Mouse (Mus musculus): ENCODE results near the gene Slc15a1. TPM values are rescaled to one million over a fixed set of nuclear protein-coding genes. Genes with fewer than 3 reads are reported as not detected.

The Slc15a1 gene
- polyA plus RNA-seq, 1 experiment from 2014 or later: not detected

DNA sequence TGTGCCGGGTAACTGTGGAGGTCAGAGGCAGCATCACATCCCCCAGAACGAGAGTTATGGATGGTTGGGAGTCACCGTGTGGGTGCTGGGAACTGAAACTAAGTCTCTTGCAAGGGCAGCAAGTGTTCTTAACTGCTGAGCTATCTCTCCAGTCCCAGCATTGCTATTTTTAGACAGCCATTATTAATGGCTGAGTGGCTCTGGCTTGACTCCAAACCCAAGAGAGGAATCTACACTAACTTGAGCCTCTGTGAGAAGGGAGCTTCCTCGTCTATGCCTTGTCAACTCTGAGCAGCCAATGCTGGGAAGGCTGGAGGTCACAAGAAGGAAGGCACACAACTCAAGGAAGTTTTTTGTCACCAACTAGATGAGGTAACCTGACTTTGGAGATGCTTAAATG is 16.7 kb upstream of the Slc15a1 start:
- Histone ChIP-seq H3K9me3 (replicated peaks) (no peaks in the 10 kb centered on the region), H3K4me1 (0 out of 2 replicates have a peak, but pooled peaks cover 5% of the 10 kb centered on the region), H3K36me3 (no peaks in the 10 kb centered on the region), H3K27me3 (replicated peaks) (no peaks in the 10 kb centered on the region), H3K27ac (replicated peaks) (no peak overlapping the region), H3K4me3 (replicated peaks) (no peak overlapping the region), H3K4me2 (no peak overlapping the region), H3K9ac (replicated peaks) (no peak overlapping the region)
- WGBS: 76% methylated on average over 4 of the region's 4 CpGs
- no peak for ATAC-seq (ENCODE audit: low FRiP score)

DNA sequence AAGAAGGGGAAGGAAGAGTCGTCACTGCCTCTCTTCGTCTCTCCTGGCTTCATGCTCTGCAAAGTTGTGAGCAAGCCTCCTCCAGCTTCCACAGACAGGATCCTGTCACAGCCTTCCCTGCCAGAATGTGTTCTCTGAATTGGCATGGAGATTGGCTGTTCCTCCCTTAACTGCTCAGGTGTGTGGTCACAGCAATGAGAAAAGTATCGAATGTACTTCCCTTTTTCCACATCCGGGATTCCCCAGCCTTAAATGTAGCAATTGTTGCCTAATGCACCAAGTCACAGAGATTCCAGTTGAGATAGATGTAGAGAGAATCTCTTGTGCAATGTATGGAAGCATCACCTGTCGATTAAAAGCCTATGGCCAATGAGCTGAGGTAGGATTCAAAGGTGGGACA is 11.8 kb upstream of the Slc15a1 start:
- WGBS: 87% methylated on average over 5 of the region's 5 CpGs
- Histone ChIP-seq H3K36me3 (no peaks in the 10 kb centered on the region), H3K9ac (replicated peaks) (no peak overlapping the region), H3K9me3 (replicated peaks) (no peaks in the 10 kb centered on the region), H3K27ac (replicated peaks) (no peak overlapping the region), H3K4me3 (replicated peaks) (no peak overlapping the region), H3K4me2 (no peak overlapping the region), H3K4me1 (0 out of 2 replicates have a peak, but pooled peaks cover 5% of the 10 kb centered on the region), H3K27me3 (replicated peaks) (no peaks in the 10 kb centered on the region)
- ATAC-seq (ENCODE audit: low FRiP score): no peak

- no peak overlapping the region for H3K4me3 ChIP-seq (replicated peaks)
- no peaks in the 10 kb centered on the region for H3K9me3 ChIP-seq (replicated peaks)
- 0 out of 2 replicates have a peak, but pooled peaks cover 4% of the 10 kb centered on the region for H3K4me1 ChIP-seq
- H3K4me2 ChIP-seq: no peak overlapping the region
- no peak for ATAC-seq (ENCODE audit: low FRiP score)
- 83% methylated on average over 2 of the region's 2 CpGs for WGBS
- H3K9ac ChIP-seq (replicated peaks): no peak overlapping the region
- peaks cover 24% of the 10 kb centered on the region for H3K27me3 ChIP-seq (replicated peaks)
- H3K27ac ChIP-seq (replicated peaks): no peak overlapping the region
- no peaks in the 10 kb centered on the region for H3K36me3 ChIP-seq
Observed at GRCm38 (mm10) chr14:121508929-121509328, 3.9 kb upstream of the Slc15a1 start.

- H3K27me3 ChIP-seq (replicated peaks): peaks cover 29% of the 10 kb centered on the region
- H3K27ac ChIP-seq (replicated peaks): no peak overlapping the region
- H3K4me1 ChIP-seq: 0 out of 2 replicates have a peak, but pooled peaks cover 4% of the 10 kb centered on the region
- H3K9ac ChIP-seq (replicated peaks): no peak overlapping the region
- no peaks in the 10 kb centered on the region for H3K36me3 ChIP-seq
- no peak overlapping the region for H3K4me3 ChIP-seq (replicated peaks)
- H3K4me2 ChIP-seq: no peak overlapping the region
- no peak for ATAC-seq (ENCODE audit: low FRiP score)
- 19% methylated on average over 6 of the region's 6 CpGs for WGBS
- H3K9me3 ChIP-seq (replicated peaks): no peaks in the 10 kb centered on the region
Observed at GRCm38 (mm10) chr14:121506336-121506735, 1.3 kb upstream of the Slc15a1 start.

GRCm38 (mm10) chr14:121505485-121505860 is 421 bp upstream of the Slc15a1 start:
- Histone ChIP-seq H3K27me3 (replicated peaks) (peaks cover 29% of the 10 kb centered on the region), H3K9me3 (replicated peaks) (no peaks in the 10 kb centered on the region), H3K36me3 (no peaks in the 10 kb centered on the region), H3K4me3 (replicated peaks) (no peak overlapping the region), H3K27ac (replicated peaks) (no peak overlapping the region), H3K9ac (replicated peaks) (no peak overlapping the region), H3K4me2 (no peak overlapping the region), H3K4me1 (0 out of 2 replicates have a peak, but pooled peaks cover 4% of the 10 kb centered on the region)
- WGBS: 30% methylated on average over 9 of the region's 9 CpGs
- no peak for ATAC-seq (ENCODE audit: low FRiP score)

DNA sequence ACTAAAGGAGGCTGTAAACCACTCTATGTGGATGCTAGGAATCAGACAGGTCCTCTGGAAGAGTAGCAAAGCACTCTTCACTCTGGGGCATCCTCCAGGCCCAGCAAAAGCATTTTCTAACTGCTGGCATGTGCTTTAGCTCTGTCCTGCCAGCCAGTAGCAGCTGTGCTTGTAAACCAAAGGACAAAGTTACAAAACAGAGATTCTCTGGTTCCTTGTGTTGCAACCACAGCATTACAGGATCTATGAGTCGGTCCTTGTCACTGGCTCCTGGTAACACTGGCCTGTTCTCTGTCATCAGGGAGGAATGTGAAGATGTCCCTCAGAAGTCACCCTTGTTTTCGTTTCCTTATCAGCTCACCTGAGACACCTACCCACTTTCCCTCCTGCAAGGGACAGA is 4.5 kb downstream of the Slc15a1 start:
- H3K36me3 ChIP-seq: no peaks in the 10 kb centered on the region
- WGBS: 85% methylated on average over 2 of the region's 2 CpGs
- H3K27ac ChIP-seq (replicated peaks): no peak overlapping the region
- no peak overlapping the region for H3K4me2 ChIP-seq
- H3K4me1 ChIP-seq: 0 out of 2 replicates have a peak, but pooled peaks cover 4% of the 10 kb centered on the region
- no peak overlapping the region for H3K4me3 ChIP-seq (replicated peaks)
- H3K9me3 ChIP-seq (replicated peaks): no peaks in the 10 kb centered on the region
- H3K9ac ChIP-seq (replicated peaks): no peak overlapping the region
- H3K27me3 ChIP-seq (replicated peaks): peaks cover 21% of the 10 kb centered on the region
- no peak for ATAC-seq (ENCODE audit: low FRiP score)

GRCm38 (mm10) chr14:121499769-121500168 is 5.3 kb downstream of the Slc15a1 start:
- Histone ChIP-seq H3K4me1 (0 out of 2 replicates have a peak, but pooled peaks cover 1% of the 10 kb centered on the region), H3K9ac (replicated peaks) (no peak overlapping the region), H3K27me3 (replicated peaks) (peaks cover 13% of the 10 kb centered on the region), H3K9me3 (replicated peaks) (no peaks in the 10 kb centered on the region), H3K36me3 (no peaks in the 10 kb centered on the region), H3K27ac (replicated peaks) (no peak overlapping the region), H3K4me2 (no peak overlapping the region), H3K4me3 (replicated peaks) (no peak overlapping the region)
- no peak for ATAC-seq (ENCODE audit: low FRiP score)
- WGBS: 81% methylated on average over 1 of the region's 1 CpGs

DNA sequence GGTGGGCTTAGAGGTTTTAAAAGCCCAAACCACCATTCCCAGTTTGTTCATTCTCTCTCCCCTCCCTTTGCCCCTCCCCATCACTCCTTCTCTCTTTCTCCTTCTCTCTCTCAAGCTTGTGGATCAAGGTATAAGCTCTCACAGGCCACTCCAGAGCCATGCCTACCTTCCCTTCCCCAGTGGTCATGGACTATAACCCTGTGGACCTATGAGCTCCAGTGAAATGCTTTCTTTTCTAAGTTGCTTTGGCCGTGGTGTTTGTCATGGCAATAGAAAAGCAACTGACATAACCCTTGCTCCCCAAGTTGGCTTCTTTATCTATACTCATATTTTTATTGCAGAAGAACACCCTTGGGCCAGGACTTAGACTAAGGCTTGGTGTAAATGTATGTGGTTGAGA is 7.3 kb downstream of the Slc15a1 start:
- Histone ChIP-seq H3K36me3 (no peaks in the 10 kb centered on the region), H3K4me3 (replicated peaks) (no peak overlapping the region), H3K4me2 (no peak overlapping the region), H3K9me3 (replicated peaks) (no peaks in the 10 kb centered on the region), H3K9ac (replicated peaks) (no peak overlapping the region), H3K27me3 (replicated peaks) (no peaks in the 10 kb centered on the region), H3K4me1 (no peaks in the 10 kb centered on the region), H3K27ac (replicated peaks) (no peak overlapping the region)
- WGBS: 87% methylated on average over 1 of the region's 1 CpGs
- no peak for ATAC-seq (ENCODE audit: low FRiP score)

- no peak overlapping the region for H3K9ac ChIP-seq (replicated peaks)
- H3K36me3 ChIP-seq: no peaks in the 10 kb centered on the region
- no peaks in the 10 kb centered on the region for H3K9me3 ChIP-seq (replicated peaks)
- no peak overlapping the region for H3K27ac ChIP-seq (replicated peaks)
- ATAC-seq (ENCODE audit: low FRiP score): no peak
- peaks cover 4% of the 10 kb centered on the region; the same call in 1 of the 2 replicates for H3K4me1 ChIP-seq
- no peaks in the 10 kb centered on the region for H3K27me3 ChIP-seq (replicated peaks)
- 85% methylated on average over 4 of the region's 4 CpGs for WGBS
- no peak overlapping the region for H3K4me2 ChIP-seq
- H3K4me3 ChIP-seq (replicated peaks): no peak overlapping the region
Observed at GRCm38 (mm10) chr14:121495741-121496140, 9.3 kb downstream of the Slc15a1 start.

DNA sequence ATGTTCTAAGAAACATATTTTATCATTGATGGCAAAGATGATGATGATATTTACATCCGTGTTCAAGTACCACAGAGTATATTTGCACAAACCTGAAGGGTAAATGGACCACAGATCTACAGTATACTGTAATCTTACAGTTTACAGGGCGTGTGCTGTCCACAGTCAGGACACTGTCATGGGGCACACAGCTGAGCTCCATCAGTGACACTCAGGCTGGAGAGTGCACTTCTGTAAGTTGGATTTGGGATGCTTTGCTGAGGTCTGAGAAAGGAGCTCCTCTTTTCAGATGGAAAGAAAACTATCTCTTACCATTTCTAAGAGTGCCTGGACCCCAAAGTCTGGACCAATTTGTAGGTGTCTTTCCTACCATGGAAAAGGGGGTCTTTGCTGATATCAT is 9.9 kb downstream of the Slc15a1 start:
- Histone ChIP-seq H3K36me3 (no peaks in the 10 kb centered on the region), H3K9me3 (replicated peaks) (no peaks in the 10 kb centered on the region), H3K27ac (replicated peaks) (no peak overlapping the region), H3K9ac (replicated peaks) (no peak overlapping the region), H3K27me3 (replicated peaks) (no peaks in the 10 kb centered on the region), H3K4me1 (peaks cover 4% of the 10 kb centered on the region; the same call in 1 of the 2 replicates), H3K4me3 (replicated peaks) (no peak overlapping the region), H3K4me2 (no peak overlapping the region)
- ATAC-seq (ENCODE audit: low FRiP score): no peak
- WGBS: 84% methylated on average over 2 of the region's 2 CpGs

GRCm38 (mm10) chr14:121494238-121494637 is 10.8 kb downstream of the Slc15a1 start:
- WGBS: 63% methylated on average over 2 of the region's 2 CpGs
- Histone ChIP-seq H3K27me3 (replicated peaks) (no peaks in the 10 kb centered on the region), H3K4me2 (no peak overlapping the region), H3K27ac (replicated peaks) (no peak overlapping the region), H3K36me3 (no peaks in the 10 kb centered on the region), H3K4me3 (replicated peaks) (no peak overlapping the region), H3K9ac (replicated peaks) (no peak overlapping the region), H3K9me3 (replicated peaks) (no peaks in the 10 kb centered on the region), H3K4me1 (peaks cover 4% of the 10 kb centered on the region; the same call in 1 of the 2 replicates)
- no peak for ATAC-seq (ENCODE audit: low FRiP score)

DNA sequence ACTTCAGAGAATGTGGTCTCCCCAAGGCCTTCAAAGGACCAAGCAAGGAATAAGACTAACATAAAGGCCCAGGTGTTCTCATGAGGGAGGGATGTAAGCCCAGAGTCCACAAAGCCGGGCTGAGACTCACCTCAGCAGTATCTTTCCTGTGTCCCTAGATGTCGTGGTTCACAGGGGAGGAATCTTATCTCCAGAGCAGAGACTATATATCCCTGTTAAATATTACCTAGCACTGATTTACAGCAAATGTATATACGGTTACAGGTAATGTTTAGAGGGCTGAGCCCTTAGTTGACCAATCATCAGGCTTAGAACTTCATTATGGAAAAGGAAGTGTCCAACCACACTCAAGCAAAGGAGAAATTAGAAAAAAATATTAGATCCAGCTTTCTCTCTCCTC is 11.3 kb downstream of the Slc15a1 start:
- Histone ChIP-seq H3K27me3 (replicated peaks) (no peaks in the 10 kb centered on the region), H3K36me3 (no peaks in the 10 kb centered on the region), H3K9me3 (replicated peaks) (no peaks in the 10 kb centered on the region), H3K4me2 (no peak overlapping the region), H3K4me1 (peaks cover 4% of the 10 kb centered on the region; the same call in 1 of the 2 replicates), H3K27ac (replicated peaks) (no peak overlapping the region), H3K4me3 (replicated peaks) (no peak overlapping the region), H3K9ac (replicated peaks) (no peak overlapping the region)
- no peak for ATAC-seq (ENCODE audit: low FRiP score)
- WGBS: 70% methylated on average over 3 of the region's 3 CpGs

DNA sequence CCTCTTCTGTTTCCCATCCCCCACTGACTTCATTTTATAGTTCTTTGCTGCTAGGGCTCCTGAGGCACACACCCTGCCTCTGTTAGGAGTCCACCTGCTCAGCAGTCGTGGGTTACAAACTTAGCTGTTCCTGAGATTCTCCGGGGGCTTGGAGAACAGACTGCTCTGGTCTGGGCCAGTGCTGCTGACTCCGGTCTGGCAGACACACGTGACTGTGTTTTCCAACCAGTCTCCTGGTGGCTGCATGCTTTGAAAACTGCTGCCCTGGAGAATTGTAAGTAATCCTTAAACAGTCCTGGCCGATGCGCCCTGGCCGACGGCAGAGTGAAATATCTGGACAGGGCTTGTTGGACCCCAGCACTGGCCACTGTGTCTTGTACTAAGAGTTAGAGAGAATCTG is 12.7 kb downstream of the Slc15a1 start:
- no peaks in the 10 kb centered on the region for H3K36me3 ChIP-seq
- H3K4me1 ChIP-seq: peaks cover 4% of the 10 kb centered on the region; the same call in 1 of the 2 replicates
- H3K9me3 ChIP-seq (replicated peaks): no peaks in the 10 kb centered on the region
- WGBS: 59% methylated on average over 8 of the region's 8 CpGs
- H3K4me2 ChIP-seq: no peak overlapping the region
- no peak overlapping the region for H3K27ac ChIP-seq (replicated peaks)
- no peak overlapping the region for H3K4me3 ChIP-seq (replicated peaks)
- H3K27me3 ChIP-seq (replicated peaks): no peaks in the 10 kb centered on the region
- no peak for ATAC-seq (ENCODE audit: low FRiP score)
- H3K9ac ChIP-seq (replicated peaks): no peak overlapping the region

Data from neural tube, embryonic 15.5 days (tissue).